Mouse (Mus musculus): Measurements from ENCODE around the gene Grb2. TPM values are rescaled to one million over a fixed set of nuclear protein-coding genes. Genes with fewer than 3 reads are reported as not detected.
"Not testable (repeated sequence)": the region's sequence is repeated elsewhere in the genome, so short reads cannot be mapped to it uniquely, and the experiment has no call there.

Grb2 gene
- total RNA-seq, 1 experiment from 2014 or later, result 103 TPM

DNA sequence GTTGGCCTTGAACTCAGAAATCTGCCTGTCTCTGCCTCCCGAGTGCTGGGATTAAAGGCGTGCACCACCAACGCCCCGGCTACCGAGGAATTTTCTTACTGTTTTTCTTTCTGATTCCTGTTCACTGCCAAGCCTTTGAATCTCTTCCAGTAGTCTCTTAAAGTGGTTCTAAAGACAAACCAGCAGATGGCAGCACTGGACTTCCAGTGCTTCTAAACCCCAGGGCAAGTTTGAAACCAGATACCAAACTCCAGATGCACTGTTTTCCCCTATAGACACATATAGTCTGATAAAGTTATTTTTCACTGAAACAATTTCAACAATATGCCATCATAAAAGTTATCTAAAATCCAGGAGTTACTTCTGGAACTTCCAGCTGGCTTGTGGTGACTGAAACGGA lies 60.9 kb downstream of the Grb2 start:
- DNase-seq, result peak; percentile 66

DNA sequence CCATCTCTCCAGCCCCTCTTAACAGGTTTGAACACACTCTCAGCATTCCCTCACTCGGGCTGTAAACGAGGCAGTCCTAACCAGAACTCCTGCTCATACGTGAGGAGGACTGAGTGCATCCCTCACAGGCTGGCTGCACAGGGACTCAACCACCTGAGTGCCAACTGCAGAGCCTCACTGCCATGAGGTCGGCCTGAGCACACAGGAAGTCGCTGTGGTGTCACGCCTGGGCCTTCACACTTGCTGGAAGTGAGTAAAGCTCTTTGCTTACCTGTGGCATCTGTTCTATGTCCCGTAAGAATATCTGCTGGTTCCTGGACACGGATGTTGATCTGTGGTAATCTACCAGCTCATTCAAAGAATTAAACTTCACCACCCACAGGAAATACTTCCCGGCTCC lies 62.0 kb downstream of the Grb2 start:
- DNase-seq, result no peak

DNA sequence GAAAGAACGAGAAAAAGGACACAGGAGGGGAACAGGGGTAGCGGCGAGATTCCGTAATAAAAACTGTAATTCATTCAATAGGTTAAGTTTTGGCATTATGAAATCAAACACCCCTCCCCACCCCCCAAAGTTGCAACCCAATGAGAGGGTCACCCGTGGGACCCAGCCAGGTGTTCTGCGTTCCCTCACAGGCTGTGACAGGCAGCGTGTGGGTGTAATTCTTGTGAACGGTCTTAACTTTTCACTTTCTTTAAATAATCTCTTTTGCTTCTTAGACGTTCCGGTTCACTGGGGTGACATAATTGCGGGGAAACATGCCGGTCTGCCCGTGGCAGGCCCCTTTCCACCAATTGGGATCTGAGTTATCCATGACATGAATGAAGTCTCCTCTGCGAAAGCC lies 62.9 kb downstream of the Grb2 start:
- not testable (repeated sequence) for DNase-seq

DNA sequence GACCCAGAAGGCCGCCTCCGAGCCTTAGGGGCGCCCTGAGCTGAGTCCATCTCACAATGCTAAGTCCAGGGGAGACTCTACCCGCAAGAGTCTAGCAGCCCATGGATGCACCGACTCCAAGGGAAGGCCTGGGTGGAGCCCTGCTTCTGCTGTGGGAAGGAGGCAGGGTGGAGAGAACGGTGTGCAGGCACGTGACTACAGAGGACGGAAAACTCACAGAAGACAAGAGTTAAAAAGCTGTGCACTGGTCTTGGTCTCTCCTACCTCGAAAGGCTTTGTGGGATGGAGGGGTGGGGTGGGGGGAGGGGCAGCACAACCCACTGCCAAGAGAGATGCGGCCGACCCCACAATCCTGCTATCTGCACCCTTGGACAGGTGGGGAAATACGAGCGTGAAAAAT lies 64.1 kb downstream of the Grb2 start:
- DNase-seq, result no peak

DNA sequence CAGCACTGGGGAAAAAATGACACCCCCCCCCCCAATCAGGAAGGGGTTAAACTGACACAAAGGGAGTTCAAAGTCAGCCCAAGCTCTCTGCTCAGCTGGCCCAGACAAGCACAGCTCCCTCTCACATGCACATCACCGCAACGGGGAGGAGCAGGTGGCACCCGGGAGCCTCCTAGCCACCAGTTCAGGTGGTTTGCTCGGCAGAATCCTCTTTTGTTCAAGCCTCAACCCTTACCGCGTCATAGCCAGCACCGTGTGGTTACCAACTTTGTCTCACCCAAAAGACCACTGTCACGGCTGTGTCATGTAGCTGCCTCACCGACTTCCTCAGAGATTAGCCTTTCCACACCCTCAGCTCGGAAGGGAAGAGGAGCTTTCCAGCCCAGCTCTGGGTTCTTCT lies 65.1 kb downstream of the Grb2 start:
- no peak for DNase-seq

DNA sequence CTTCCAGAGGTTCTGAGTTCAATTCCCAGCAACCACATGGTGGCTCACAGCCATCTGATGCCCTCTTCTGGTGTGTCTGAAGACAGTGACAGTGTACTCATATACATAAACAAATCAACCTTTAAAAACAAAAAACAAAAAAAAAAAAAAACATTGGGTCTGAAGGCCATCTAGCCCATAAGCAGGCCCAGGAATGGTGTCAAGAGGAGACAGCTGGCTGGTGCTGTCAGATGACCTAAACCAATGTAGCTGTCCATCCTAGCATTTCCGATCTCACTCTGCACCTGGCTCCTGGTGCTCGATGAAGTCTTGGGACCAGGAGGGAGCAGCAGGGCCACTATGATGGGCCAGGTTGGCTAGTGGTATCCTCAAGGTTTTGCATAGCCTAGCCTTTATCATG lies 65.7 kb downstream of the Grb2 start:
- no peak for DNase-seq

DNA sequence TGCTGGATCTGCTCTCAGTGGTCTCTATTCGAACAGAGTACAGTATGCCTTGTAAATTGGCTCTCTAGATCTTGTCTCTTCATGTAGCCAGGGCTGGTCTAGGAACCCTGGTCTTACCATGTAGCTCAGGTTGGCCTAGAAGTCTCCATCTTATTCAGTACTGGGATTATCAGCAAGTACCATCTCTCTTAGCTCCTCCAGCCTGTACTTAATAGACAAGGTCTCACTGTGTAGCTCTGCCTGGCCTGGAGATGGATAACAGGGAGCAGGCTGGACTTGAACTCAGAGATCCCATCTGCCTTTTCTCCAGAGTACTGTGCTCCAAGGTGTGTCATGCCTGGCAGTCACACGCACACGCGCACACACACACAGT lies 66.7 kb downstream of the Grb2 start:
- no peak for DNase-seq

DNA sequence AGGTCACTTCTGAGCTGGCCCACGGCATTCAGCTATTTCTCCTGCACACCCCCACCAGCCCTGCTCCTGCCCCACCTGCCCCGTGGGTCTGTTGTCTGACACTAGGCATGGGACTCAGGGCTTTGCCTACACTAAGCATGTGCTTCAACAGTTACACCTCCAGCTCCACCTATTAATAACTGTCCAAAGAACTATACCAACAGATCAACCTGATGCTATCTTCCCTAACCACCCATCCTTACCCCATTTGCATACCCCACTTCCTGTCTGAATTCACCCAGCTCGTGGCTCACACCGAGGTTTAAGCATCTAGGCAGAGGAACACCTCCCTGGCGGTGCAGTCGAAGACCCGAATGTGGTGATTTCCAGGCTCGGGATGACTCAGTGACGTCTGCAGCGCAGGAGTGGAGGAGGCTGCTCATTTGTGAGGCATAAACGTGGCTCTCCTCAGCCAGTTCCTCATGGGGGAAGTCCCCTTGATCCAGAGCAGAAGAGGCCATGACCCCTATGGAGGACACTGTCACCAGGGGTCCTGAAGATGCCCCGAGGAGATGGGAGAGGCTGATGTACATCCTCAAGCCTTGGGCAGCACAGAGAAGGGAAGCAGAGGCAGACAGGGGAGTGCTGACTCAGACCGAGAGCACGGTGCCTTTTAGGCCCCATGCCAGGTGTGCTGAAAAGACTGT lies 67.3 kb downstream of the Grb2 start:
- no peak for DNase-seq

DNA sequence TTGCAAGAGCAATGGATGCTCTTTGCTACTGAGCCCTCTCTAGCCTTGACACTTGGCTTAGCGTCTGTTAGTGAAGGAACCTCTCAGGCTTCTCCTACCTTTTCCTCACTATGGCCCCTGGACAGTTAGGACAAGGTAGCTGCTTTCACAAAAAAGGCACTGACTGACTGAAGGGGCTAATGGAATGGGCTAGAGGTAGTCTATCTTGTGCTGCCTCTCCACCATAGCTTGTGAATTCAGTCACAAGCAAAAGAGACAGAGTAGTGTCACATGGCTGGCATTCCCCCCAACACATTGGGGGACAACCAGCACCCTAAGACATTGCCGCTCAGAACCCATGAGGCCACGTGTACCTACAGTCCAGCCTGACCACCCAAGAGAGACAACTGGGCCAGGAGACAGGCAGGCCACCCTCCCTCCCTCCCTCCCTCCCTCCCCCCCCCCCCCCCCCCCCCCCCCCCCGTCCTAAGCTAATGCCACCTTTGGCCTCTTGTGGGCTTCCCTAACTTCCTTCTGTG lies 68.0 kb downstream of the Grb2 start:
- no peak for DNase-seq

DNA sequence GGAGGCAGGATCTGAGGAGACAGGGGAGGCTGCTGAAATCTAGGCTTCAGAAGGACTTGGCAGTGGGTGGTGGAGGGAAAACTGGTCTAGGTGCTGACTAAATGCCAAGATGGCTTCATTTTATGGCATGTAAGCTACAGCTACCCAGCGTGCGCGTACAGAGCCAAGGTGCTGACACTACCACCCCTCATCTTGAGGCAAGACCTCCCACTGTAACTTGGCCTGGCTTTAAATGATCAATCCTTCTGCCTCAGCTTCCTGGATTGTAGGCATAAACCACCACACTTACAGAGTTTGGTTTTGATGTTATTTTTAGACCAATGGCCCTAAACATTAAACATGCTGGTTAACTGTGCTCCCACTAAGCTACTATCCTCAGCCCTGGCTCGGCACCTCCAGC lies 68.9 kb downstream of the Grb2 start:
- no peak for DNase-seq

DNA sequence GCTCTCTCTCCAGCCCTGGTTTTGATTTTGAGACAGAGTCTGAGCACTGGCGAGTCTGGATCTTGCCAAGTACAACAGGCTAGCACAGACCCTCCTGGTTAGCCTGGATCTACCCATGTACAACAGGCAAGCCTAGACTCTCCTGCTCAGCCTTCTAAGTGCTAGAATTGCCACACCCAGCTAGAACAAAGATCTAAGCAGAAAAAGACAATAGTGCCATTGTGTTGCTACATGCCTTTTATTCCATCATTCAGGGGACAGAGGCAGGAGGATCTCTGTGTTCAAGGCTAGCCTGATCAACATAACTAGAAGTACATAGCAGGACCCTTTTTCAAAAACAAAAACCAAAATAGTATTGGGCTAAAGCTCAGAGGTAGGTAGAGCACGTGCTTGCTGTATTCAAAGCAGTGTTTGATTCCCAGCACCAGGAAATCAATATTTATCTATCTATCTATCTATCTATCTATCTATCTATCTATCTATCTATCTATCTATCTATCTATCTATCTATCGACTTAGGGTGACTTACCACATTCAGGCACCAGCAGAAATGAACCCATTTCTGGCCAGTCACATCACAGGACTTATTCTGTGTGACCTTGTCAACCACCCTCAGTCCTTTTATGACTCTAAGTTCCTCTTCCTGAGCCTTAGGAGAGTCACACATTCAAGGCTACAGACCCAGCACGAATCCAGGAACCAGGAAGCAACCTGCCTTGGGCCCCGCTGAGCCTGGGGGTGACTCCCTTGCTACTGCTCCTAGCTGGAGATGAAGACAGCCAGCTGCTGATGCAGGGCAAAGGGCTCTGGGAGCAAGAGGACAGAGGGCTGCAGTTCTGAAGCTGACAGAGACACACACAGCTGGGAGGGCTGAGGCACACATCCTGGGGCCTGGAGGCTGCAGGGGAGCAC lies 69.6 kb downstream of the Grb2 start:
- DNase-seq, result peak; percentile 47

DNA sequence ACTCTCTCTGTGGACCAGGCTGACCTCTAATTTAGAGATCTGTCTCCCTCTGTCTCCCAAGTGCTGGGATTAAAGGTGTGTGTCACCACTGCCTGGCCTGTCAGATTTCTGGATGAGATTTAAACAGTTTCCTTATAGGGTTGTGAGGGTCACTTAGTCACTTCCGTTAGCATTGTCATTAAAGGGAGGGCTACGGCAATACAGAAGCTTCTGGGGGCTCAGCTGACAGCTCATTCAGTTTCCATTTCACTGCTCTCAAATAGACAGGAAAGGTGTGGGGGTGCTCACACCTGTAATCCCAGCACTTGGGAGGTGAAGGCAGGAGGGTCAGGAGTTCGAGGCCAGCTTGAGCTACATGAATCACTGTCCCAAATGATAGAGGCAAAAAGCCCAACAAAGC lies 71.4 kb downstream of the Grb2 start:
- no peak for DNase-seq

DNA sequence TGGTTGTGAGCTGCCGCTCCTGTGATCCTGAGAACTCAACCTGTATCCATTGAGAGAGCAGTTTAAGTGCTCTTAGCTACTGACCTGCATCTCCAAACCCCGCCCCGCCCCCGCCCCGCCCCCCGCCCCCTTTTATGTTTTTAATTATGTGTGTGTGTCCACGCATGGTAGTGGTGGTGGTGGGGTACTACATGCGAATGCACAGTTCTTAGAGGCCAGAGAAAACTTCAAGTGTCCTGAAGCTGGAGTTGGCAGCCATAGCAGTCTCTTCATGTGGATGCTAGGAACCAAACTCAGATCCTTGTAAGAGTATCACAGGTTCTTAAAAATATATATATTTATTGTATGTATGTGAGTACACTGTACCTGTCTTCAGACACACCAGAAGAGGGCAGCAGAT lies 72.9 kb downstream of the Grb2 start:
- no peak for DNase-seq

DNA sequence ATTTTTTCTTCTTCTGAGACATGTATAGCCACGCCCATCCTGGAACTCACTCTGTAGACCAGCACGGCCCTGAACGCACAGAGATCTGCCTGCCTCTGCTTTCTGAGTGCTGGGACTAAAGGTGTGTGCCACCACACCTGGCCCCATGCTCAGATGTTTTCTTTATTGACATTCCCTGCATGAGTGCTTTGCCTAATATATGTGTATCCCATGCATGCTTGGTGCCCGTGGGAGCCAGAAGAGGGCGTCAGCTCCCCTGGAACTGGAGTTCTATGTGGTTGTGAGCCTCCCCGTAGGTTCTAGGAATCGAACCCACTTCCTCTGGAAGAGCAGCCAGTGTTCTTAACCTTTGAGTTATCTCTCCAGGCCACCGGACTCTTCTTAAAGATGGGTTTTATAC lies 73.4 kb downstream of the Grb2 start:
- DNase-seq, result no peak

DNA sequence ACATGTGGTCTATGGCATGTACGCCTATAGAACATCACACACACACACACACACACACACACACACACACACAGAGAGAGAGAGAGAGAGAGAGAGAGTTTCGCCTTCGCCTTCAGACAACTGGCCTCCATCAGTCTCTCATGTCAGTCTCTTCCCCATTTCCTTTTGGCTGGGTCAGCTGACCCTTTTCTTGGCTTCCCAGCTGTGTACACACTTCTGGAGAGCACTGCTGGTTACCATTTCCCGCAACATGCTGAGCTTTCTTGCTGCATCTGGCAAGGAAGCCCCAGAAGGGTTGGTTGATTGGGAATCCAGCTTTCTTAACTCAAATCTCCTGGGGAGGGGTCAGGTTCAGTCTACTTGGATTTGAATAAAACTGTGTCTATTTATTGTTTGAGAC lies 74.3 kb downstream of the Grb2 start:
- DNase-seq, result no peak

DNA sequence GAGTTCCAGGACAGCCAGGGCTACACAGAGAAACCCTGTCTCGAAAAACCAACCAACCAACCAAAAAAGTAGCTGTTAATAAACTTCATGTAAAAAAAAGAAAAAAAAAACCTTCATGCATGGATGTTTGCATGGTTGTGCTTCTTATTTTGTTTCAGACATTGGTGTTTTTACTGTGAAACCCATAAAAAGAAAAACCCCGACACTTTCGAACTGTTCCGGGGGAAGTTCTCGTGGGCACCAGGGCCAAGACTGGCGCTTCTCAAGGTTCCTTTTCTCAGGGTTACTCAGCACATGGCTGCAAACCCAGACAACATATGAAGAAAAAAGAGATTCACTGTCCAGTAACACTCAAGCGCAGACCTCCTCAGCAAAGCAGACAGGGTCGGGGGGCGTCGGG lies 75.5 kb downstream of the Grb2 start:
- DNase-seq, result no peak

DNA sequence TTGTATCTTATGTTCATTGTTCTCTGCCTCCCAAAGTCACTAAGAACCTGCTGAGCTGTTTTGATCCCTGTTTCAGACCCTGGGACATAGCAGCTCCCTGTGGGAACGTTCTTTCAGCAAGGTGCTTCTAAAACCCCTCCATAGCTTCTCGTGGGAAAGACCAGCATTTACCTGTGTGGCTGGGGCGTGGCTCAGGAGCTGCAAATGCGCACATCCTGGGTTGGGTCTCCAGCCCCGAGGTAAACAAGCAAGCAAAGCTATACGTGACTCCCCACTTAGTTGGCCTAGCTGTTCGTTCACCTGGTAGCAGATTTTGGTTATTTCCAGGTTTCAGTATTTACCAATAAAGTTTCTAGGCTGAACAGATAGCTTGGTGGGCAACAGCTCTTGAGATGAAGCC lies 76.2 kb downstream of the Grb2 start:
- DNase-seq, result no peak

DNA sequence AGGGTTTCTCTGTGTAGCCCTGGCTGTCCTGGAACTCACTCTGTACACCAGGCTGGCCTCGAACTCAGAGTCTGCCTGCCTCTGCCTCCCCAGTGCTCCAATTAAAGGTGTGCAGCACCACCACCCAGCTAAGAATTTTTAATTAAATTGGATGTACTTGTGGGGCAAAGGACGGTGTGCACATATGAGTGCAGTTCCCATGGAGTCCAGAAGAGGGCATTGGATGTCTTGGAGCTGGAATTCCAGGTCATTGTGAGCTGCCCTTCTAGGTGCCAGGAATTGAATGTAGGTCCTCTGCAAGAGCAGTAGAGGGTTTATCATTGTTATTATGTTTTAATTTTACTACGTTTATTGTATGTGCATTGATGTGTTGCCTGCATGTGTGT lies 76.9 kb downstream of the Grb2 start:
- DNase-seq, result peak; percentile 67

DNA sequence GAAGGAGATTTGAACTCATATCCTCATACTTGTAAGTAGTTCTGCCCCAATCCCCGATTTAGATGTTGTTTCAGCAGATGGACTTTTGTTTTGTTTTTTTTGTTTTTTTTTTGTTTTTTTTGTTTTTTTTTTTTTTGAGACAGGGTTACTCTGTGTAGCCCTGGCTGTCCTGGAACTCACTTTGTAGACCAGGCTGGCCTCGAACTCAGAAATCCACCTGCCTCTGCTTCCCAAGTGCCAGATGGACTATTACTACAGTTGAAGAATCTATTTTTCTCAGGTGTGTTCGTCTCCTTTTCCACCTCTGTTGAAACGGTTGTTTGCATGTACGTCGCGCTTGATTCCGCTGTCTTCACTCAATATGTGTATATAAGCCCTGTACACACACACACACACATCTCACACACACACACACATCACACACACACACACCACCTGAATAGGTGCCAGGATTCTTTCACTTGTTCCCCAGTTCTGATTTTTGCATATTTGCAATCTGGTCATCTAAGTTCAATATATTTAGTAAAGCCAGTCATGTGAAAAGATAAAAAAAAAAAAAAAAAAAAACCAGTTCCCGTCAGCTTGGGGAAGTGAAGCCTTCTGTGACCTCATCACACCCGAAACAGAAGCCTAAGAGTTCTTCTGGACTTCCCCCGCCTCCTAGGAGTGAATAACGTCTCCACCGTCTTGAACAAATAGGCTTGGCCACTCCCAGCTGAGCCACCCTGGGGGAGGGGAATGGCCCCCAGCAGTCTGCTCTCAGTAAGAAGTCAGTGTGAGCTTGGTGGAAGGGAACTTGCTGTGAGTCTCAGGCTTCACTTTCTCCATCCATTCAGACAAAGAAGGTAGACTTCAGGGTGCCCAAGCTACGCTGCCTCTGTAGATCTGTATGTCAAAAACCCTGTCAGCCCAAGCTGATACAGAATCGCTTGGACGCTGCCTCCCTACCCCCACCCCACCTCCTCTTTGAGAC lies 77.6 kb downstream of the Grb2 start:
- DNase-seq, result no peak

DNA sequence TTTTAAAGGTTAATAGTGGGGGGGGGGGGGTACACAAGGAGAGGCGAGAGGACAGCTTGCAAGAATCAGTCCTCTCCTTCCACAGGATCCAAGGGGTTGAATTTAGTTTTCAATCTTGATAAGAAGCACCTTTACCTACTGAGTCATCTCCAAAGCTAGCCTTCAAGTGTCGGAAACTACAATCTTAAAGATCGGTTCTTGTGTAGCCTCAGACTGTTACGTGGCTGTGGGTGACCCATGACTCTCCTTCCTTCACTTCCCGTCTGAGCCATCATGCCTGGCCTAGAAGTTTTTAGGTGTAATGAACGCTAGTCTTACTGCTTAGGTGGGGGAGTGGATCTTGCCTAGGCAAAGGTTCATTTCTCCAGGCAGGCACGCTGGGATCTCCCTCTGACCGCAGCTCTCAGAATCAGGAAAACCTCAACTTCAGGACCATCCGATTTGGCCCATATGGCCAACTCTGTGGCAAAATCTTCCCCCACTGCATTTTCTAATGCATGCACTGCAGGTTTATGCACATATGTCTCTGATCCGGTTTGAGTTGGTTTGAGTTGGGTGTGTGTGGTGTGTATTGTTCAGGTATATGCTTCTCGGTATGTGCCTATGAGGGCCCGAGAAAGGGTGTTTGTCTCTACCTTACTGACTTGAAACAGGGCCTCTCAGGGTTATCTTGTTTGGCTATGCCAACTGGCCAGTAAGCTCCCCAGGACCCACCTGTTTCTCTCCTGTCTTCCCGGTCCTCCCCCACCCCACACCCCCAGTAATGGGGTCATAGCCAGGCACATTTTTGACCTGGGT lies 78.5 kb downstream of the Grb2 start:
- no peak for DNase-seq

DNA sequence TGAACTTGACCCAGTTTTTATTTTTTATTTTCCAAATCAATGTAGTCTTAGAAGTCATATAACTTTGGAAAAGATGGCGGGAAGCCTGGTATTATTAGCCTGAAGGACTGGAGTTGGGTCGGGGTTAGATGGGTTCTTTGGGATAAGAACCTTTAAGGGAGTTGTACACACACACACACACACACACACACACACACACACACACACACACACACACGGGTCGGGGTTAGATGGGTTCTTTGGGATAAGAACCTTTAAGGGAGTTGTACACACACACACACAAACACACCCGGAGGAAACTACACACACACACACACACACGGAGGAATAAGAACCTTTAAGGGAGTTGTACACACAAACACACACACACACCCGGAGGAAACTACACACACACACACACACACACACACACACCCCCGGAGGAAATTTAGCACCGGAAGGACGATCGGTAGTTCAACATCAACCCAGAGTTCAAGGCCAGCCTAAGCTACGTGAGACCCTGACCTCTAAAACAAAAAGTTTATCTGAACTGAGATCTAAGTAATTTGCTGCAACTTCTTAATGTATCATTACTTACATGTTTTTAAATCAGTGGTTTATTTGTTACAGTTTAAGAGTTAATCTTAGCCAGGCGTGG lies 79.8 kb downstream of the Grb2 start:
- no peak for DNase-seq

All from adrenal gland, postnatal 14 days (tissue).